Mouse (Mus musculus) CH12.LX (cell line): ENCODE results near the gene Gm13090. TPM values are rescaled to one million over a fixed set of nuclear protein-coding genes. Genes with fewer than 3 reads are reported as not detected.

Experiments used
- DNase-seq: peaks from one replicate; pipeline ENCODE4 v3.0.0-alpha.2; 2013; ENCODE audit errors: extremely low read depth
- H3K27ac ChIP-seq: 2 replicates; pipeline ENCODE4 v1.5.1; 2012; ENCODE audit warnings: low read depth, mild to moderate bottlenecking, control low read depth, moderate library complexity; ENCODE audit not compliant: insufficient read depth
- H3K27me3 ChIP-seq: replicated peaks from 2 replicates; pipeline ENCODE3; 2012; ENCODE audit warnings: inconsistent platforms
- H3K36me3 ChIP-seq, 2 experiments: replicated peaks in 1 of 2; 2 replicates each; pipeline versions ENCODE3 to v1.6.1; 2012; ENCODE audit warnings: inconsistent platforms in 1 of 2, low read length in 1 of 2, mild to moderate bottlenecking in 1 of 2, mixed read lengths in 1 of 2, moderate library complexity in 1 of 2; ENCODE audit not compliant: control insufficient read depth in 1 of 2, insufficient read depth in 1 of 2
- H3K4me1 ChIP-seq, 2 experiments: 2 replicates each; pipeline ENCODE4 v1.6.1; 2012; ENCODE audit warnings: inconsistent platforms in 1 of 2, moderate library complexity in 1 of 2; ENCODE audit not compliant: insufficient read depth in 2 of 2, control insufficient read depth in 1 of 2
- H3K4me2 ChIP-seq: 2 replicates; pipeline ENCODE4 v1.6.1; 2012; ENCODE audit warnings: low read depth, mild to moderate bottlenecking, control low read depth; ENCODE audit not compliant: poor library complexity, insufficient read depth, severe bottlenecking
- H3K4me3 ChIP-seq, 3 experiments: fragments of 150-350 bp in 1 of 3; sonication (generic) in 1 of 3; replicated peaks in 1 of 3; 2 replicates each; pipeline versions ENCODE3 to v1.5.1; 2011 to 2012; ENCODE audit warnings: low read depth in 2 of 3, low read length in 2 of 3, mild to moderate bottlenecking in 2 of 3, moderate library complexity in 2 of 3, control low read depth in 1 of 3, improper control_type of control experiment in 1 of 3, inconsistent platforms in 1 of 3, mixed read lengths in 1 of 3; ENCODE audit not compliant: poor library complexity in 1 of 3
- H3K79me2 ChIP-seq: replicated peaks from 2 replicates; pipeline ENCODE4 v1.6.1; 2012; ENCODE audit warnings: mild to moderate bottlenecking, moderate library complexity; ENCODE audit not compliant: control insufficient read depth, poor library complexity, insufficient read depth, severe bottlenecking; ENCODE audit errors: extremely low read depth
- H3K9ac ChIP-seq: 2 replicates; pipeline ENCODE4 v1.6.1; 2012; ENCODE audit warnings: low read depth, mild to moderate bottlenecking, control low read depth, moderate library complexity; ENCODE audit not compliant: insufficient read depth
- H3K9me3 ChIP-seq: replicated peaks from 2 replicates; pipeline ENCODE3; 2012; ENCODE audit warnings: low read length, inconsistent platforms, mixed read lengths
- BHLHE40 ChIP-seq: IDR thresholded peaks from 2 replicates; pipeline ENCODE4 v1.6.1; 2011; ENCODE audit warnings: mild to moderate bottlenecking, low read depth, low read length, improper control_type of control experiment
- CHD1 ChIP-seq: IDR thresholded peaks from 2 replicates; pipeline ENCODE4 v1.6.1; 2012; ENCODE audit warnings: low read depth, low read length, improper control_type of control experiment, inconsistent platforms
- CHD2 ChIP-seq: IDR thresholded peaks from 2 replicates; pipeline ENCODE4 v1.6.1; 2011; ENCODE audit warnings: low read length, improper control_type of control experiment
- CTCF ChIP-seq, 2 experiments: IDR thresholded peaks in 1 of 2; conservative IDR thresholded peaks in 1 of 2; 2 replicates each; pipeline ENCODE4 v1.5.1; 2011 to 2012; ENCODE audit warnings: low read depth in 2 of 2, low read length in 2 of 2, improper control_type of control experiment in 1 of 2, inconsistent platforms in 1 of 2, mild to moderate bottlenecking in 1 of 2, moderate library complexity in 1 of 2
- E2F4 ChIP-seq: IDR thresholded peaks from 2 replicates; pipeline ENCODE4 v1.6.1; 2011; ENCODE audit warnings: low read depth, low read length, improper control_type of control experiment; ENCODE audit not compliant: insufficient replicate concordance
- ELF1 ChIP-seq: IDR thresholded peaks from 2 replicates; pipeline ENCODE4 v1.6.1; 2014; ENCODE audit warnings: low read depth, mild to moderate bottlenecking, inconsistent platforms, low read length, improper control_type of control experiment
- EP300 ChIP-seq: IDR thresholded peaks from 2 replicates; pipeline ENCODE4 v1.6.1; 2011; ENCODE audit warnings: low read length, improper control_type of control experiment
- ETS1 ChIP-seq: conservative IDR thresholded peaks from 2 replicates; pipeline ENCODE4 v1.6.1; 2012; ENCODE audit warnings: low read depth, mild to moderate bottlenecking, inconsistent platforms, low read length, improper control_type of control experiment, moderate library complexity
- GABPA ChIP-seq: IDR thresholded peaks from 2 replicates; pipeline ENCODE4 v1.6.1; 2012; ENCODE audit warnings: low read depth, low read length, improper control_type of control experiment, inconsistent platforms; ENCODE audit not compliant: insufficient replicate concordance
- IRF4 ChIP-seq: IDR thresholded peaks from 2 replicates; pipeline ENCODE4 v1.6.1; 2014; ENCODE audit warnings: low read depth, mild to moderate bottlenecking, inconsistent platforms, low read length, improper control_type of control experiment
- JUN ChIP-seq: IDR thresholded peaks from 2 replicates; pipeline ENCODE4 v1.6.1; 2011; ENCODE audit warnings: low read depth, mild to moderate bottlenecking, low read length, improper control_type of control experiment, moderate library complexity; ENCODE audit not compliant: insufficient read depth
- JUND ChIP-seq: conservative IDR thresholded peaks from 2 replicates; pipeline ENCODE4 v1.6.1; 2011; ENCODE audit warnings: low read depth, low read length, improper control_type of control experiment
- KAT2A ChIP-seq: IDR thresholded peaks from 2 replicates; pipeline ENCODE4 v1.6.1; 2012; ENCODE audit warnings: low read length, improper control_type of control experiment, inconsistent platforms; ENCODE audit not compliant: insufficient replicate concordance
- MAFK ChIP-seq: IDR thresholded peaks from 2 replicates; pipeline ENCODE4 v1.6.1; 2011; ENCODE audit warnings: low read length, improper control_type of control experiment; ENCODE audit not compliant: insufficient replicate concordance
- MAX ChIP-seq: IDR thresholded peaks from 2 replicates; pipeline ENCODE4 v1.6.1; 2011; ENCODE audit warnings: low read length, improper control_type of control experiment
- MAZ ChIP-seq: IDR thresholded peaks from 2 replicates; pipeline ENCODE4 v1.6.1; 2012; ENCODE audit warnings: low read depth, mild to moderate bottlenecking, inconsistent platforms, low read length, improper control_type of control experiment, moderate library complexity
- MEF2A ChIP-seq: IDR thresholded peaks from 2 replicates; pipeline ENCODE4 v1.6.1; 2014; ENCODE audit warnings: low read depth, mild to moderate bottlenecking, inconsistent platforms, low read length, improper control_type of control experiment, borderline replicate concordance
- MXI1 ChIP-seq: IDR thresholded peaks from 2 replicates; pipeline ENCODE4 v1.6.1; 2011; ENCODE audit warnings: mild to moderate bottlenecking, low read depth, low read length, improper control_type of control experiment
- MYC ChIP-seq: IDR thresholded peaks from 2 replicates; pipeline ENCODE4 v1.6.1; 2011; ENCODE audit warnings: low read depth, mild to moderate bottlenecking, improper control_type of control experiment, low read length
- NELFE ChIP-seq: IDR thresholded peaks from 2 replicates; pipeline ENCODE4 v1.6.1; 2011; ENCODE audit warnings: low read depth, low read length, improper control_type of control experiment
- NRF1 ChIP-seq: IDR thresholded peaks from 2 replicates; pipeline ENCODE4 v1.6.1; 2014; ENCODE audit warnings: low read depth, mild to moderate bottlenecking, inconsistent platforms, low read length, improper control_type of control experiment, moderate library complexity
- PAX5 ChIP-seq: IDR thresholded peaks from 2 replicates; pipeline ENCODE4 v1.6.1; 2012; ENCODE audit warnings: low read length, inconsistent platforms, mixed read lengths
- POLR2A ChIP-seq: IDR thresholded peaks from 2 replicates; pipeline ENCODE4 v1.6.1; 2011; ENCODE audit warnings: low read depth, mild to moderate bottlenecking, improper control_type of control experiment, low read length
- RAD21 ChIP-seq: IDR thresholded peaks from 2 replicates; pipeline ENCODE4 v1.6.1; 2011; ENCODE audit warnings: low read depth, mild to moderate bottlenecking, low read length, improper control_type of control experiment, moderate library complexity
- RCOR1 ChIP-seq: conservative IDR thresholded peaks from 2 replicates; pipeline ENCODE4 v1.6.1; 2012; ENCODE audit warnings: low read depth, mild to moderate bottlenecking, inconsistent platforms, low read length, improper control_type of control experiment
- SMC3 ChIP-seq: IDR thresholded peaks from 2 replicates; pipeline ENCODE4 v1.6.1; 2011; ENCODE audit warnings: low read depth, low read length, improper control_type of control experiment
- TBP ChIP-seq: conservative IDR thresholded peaks from 2 replicates; pipeline ENCODE4 v1.6.1; 2011; ENCODE audit warnings: low read depth, low read length, improper control_type of control experiment
- UBTF ChIP-seq: IDR thresholded peaks from 2 replicates; pipeline ENCODE4 v1.6.1; 2012; ENCODE audit warnings: low read depth, mild to moderate bottlenecking, inconsistent platforms, low read length, improper control_type of control experiment, moderate library complexity
- USF1 ChIP-seq: IDR thresholded peaks from 2 replicates; pipeline ENCODE4 v1.6.1; 2014; ENCODE audit warnings: low read depth, mild to moderate bottlenecking, inconsistent platforms, low read length, improper control_type of control experiment
- USF2 ChIP-seq: conservative IDR thresholded peaks from 2 replicates; pipeline ENCODE4 v1.6.1; 2011; ENCODE audit warnings: low read depth, low read length, improper control_type of control experiment
- ZKSCAN1 ChIP-seq: IDR thresholded peaks from 2 replicates; pipeline ENCODE4 v1.6.1; 2012; ENCODE audit warnings: low read depth, inconsistent platforms, low read length, improper control_type of control experiment, borderline replicate concordance
- ZMIZ1 ChIP-seq: IDR thresholded peaks from 2 replicates; pipeline ENCODE4 v1.6.1; 2012; ENCODE audit warnings: low read depth, mild to moderate bottlenecking, inconsistent platforms, low read length, improper control_type of control experiment
- ZNF384 ChIP-seq: IDR thresholded peaks from 2 replicates; pipeline ENCODE4 v1.6.1; 2012; ENCODE audit warnings: low read depth, low read length, improper control_type of control experiment, inconsistent platforms
- dilution Hi-C: fragments of 300-500 bp; cut with MboI; formaldehyde crosslinking; loops from 2 replicates; pipeline ENCODE4 v1.14.3; 2020; ENCODE audit warnings: low sequenced_read_pairs; ENCODE audit not compliant: extremely low pct_unique_long_range_greater_than_20kb, extremely low pct_ligation_motif_present
- in situ Hi-C: fragments of 300-500 bp; cut with MboI; formaldehyde crosslinking; loops from 3 replicates; pipeline ENCODE4 v1.14.3; 2019; ENCODE audit warnings: low sequenced_read_pairs, low pct_ligation_motif_present, low pct_unique_long_range_greater_than_20kb, mixed read lengths
- polyA plus RNA-seq: library from polyadenylated mRNA; unstranded; fragments of >175 nt; gene quantifications from 2 replicates; pipeline ENCODE4 v1.2.1, GENCODE M21; 2012; ENCODE audit warnings: low read depth; ENCODE audit not compliant: insufficient read length
- total RNA-seq, 2 experiments: library from RNA; depleted of rRNA; stranded (reverse); fragments of 300-350 nt in 1 of 2; fragments of >200 nt in 1 of 2; gene quantifications; 2 replicates each; pipeline ENCODE4 v1.2.3; 2012 to 2014

Gene Gm13090
- total and polyA plus RNA-seq, 3 experiments: not detected

DNA sequence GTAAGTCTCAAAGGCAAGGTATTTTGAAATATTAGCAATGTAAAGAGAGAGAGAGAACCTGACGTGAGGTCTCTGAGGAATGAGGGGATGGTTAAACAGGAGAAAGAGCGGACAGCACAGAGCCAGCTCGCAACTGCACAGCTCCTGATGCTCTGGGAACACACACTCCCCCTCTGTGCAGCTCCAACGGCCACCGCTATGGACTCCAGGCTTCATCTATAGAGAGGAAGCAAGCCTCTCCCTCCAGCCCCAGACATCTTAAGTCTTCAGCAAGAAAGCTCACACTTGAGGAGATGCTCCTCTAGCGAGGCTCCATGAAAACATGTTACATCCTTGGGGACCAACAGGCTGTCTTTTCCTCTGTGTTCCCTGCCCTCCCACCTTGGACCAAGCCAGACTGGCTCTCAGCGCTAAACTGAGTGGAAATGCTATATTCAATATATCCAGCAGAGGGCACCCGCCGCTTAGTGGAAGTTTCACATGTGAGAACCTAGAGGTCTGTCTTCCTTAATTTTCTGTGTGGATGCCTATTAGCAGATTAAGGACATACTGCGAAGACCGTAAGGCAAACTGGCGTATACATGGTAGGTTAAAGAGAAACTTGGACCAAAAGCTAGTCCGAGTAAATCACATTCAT, 16.1 kb upstream of the Gm13090 start:
- no peak overlapping the region for H3K9ac ChIP-seq
- no peaks in the 10 kb centered on the region for H3K9me3 ChIP-seq
- peaks cover 27% of the 10 kb centered on the region for H3K27me3 ChIP-seq
- dilution Hi-C loops (no loop called here), in situ Hi-C loops (no loop called here)
- TF ChIP-seq ZMIZ1: no peak
- no peak for TF ChIP-seq JUND
- no peak for TF ChIP-seq UBTF
- TF ChIP-seq RCOR1: no peak
- no peak for TF ChIP-seq USF2
- TF ChIP-seq TBP: no peak
- TF ChIP-seq E2F4: no peak
- TF ChIP-seq NRF1: no peak
- 0 out of 2 replicates have a peak, but pooled peaks have one; percentile 23 for TF ChIP-seq NELFE
- no peak for TF ChIP-seq ZKSCAN1
- TF ChIP-seq MAZ: no peak
- TF ChIP-seq SMC3: peak; percentile 72
- TF ChIP-seq PAX5: no peak
- no peak for TF ChIP-seq ZNF384
- no peak for TF ChIP-seq CHD2
- TF ChIP-seq USF1: no peak
- no peak for TF ChIP-seq MEF2A
- TF ChIP-seq MXI1: no peak
- TF ChIP-seq CHD1: no peak
- TF ChIP-seq MAFK: no peak
- no peak for TF ChIP-seq GABPA
- no peak for TF ChIP-seq BHLHE40
- no peak for TF ChIP-seq KAT2A
- TF ChIP-seq ELF1: peak; percentile 19; the same call in 1 of the 2 replicates
- TF ChIP-seq MYC: no peak
- no peak for TF ChIP-seq ETS1
- no peak for TF ChIP-seq EP300
- no peak for TF ChIP-seq POLR2A
- peak; percentile 50 to 84 for TF ChIP-seq CTCF (conservative IDR thresholded peaks at IDR 0.05 in 1 of 2, IDR thresholded peaks at IDR 0.05 in 1 of 2; ENCODE audit: low read depth in 2 of 2, low read length in 2 of 2)
- peak; percentile 86 for TF ChIP-seq RAD21
- TF ChIP-seq JUN: no peak
- TF ChIP-seq IRF4: no peak
- no peak for TF ChIP-seq MAX
- no peaks in the 10 kb centered on the region for H3K4me1 ChIP-seq
- DNase-seq: peak; percentile 57
- no peak overlapping the region for H3K4me3 ChIP-seq
- H3K79me2 ChIP-seq: no peaks in the 10 kb centered on the region
- H3K27ac ChIP-seq: no peak overlapping the region
- H3K4me2 ChIP-seq: no peak overlapping the region
- H3K36me3 ChIP-seq: no peaks in the 10 kb centered on the region
